Mouse (Mus musculus): Measurements from ENCODE around the gene Rab19. TPM values are rescaled to one million over a fixed set of nuclear protein-coding genes. Genes with fewer than 3 reads are reported as not detected.
"Not testable (repeated sequence)": the region's sequence is repeated elsewhere in the genome, so short reads cannot be mapped to it uniquely, and the experiment has no call there.

The Rab19 gene
- total RNA-seq, 2 experiments from 2014 or later = 0.68 TPM; not detected in 1

GRCm38 (mm10) chr6:39378161-39378835 is 2.7 kb upstream of the Rab19 start:
- not testable (repeated sequence) for ATAC-seq (replicated peaks; ENCODE audit: low FRiP score, poor library complexity, severe bottlenecking)

GRCm38 (mm10) chr6:39379224-39379623 is 1.8 kb upstream of the Rab19 start:
- no peak for ATAC-seq (replicated peaks; ENCODE audit: low FRiP score, poor library complexity, severe bottlenecking)

- no peak for ATAC-seq (replicated peaks; ENCODE audit: low FRiP score, poor library complexity, severe bottlenecking)
These were observed 1.2 kb upstream of the Rab19 start for GRCm38 (mm10) chr6:39379749-39380148.

- no peak for ATAC-seq (replicated peaks; ENCODE audit: low FRiP score, poor library complexity, severe bottlenecking)
These were observed 699 bp upstream of the Rab19 start for GRCm38 (mm10) chr6:39380276-39380675.

- no peak for ATAC-seq (replicated peaks; ENCODE audit: low FRiP score, poor library complexity, severe bottlenecking)
These were observed 9.0 kb downstream of the Rab19 start for GRCm38 (mm10) chr6:39389988-39390387.

GRCm38 (mm10) chr6:39395471-39395870 is 14.5 kb downstream of the Rab19 start:
- ATAC-seq (replicated peaks; ENCODE audit: low FRiP score, poor library complexity, severe bottlenecking) = no peak

GRCm38 (mm10) chr6:39395916-39396315 is 14.9 kb downstream of the Rab19 start:
- ATAC-seq (replicated peaks; ENCODE audit: low FRiP score, poor library complexity, severe bottlenecking) = no peak

GRCm38 (mm10) chr6:39397046-39397445 is 16.1 kb downstream of the Rab19 start:
- ATAC-seq (replicated peaks; ENCODE audit: low FRiP score, poor library complexity, severe bottlenecking) = no peak

GRCm38 (mm10) chr6:39398342-39398741 is 17.4 kb downstream of the Rab19 start:
- ATAC-seq (replicated peaks; ENCODE audit: low FRiP score, poor library complexity, severe bottlenecking) = no peak

- ATAC-seq (replicated peaks; ENCODE audit: low FRiP score, poor library complexity, severe bottlenecking) = no peak
These were observed 19.4 kb downstream of the Rab19 start for GRCm38 (mm10) chr6:39400343-39400742.

- no peak for ATAC-seq (replicated peaks; ENCODE audit: low FRiP score, poor library complexity, severe bottlenecking)
These were observed 22.2 kb downstream of the Rab19 start for GRCm38 (mm10) chr6:39403136-39403535.

- no peak for ATAC-seq (replicated peaks; ENCODE audit: low FRiP score, poor library complexity, severe bottlenecking)
These were observed 25.5 kb downstream of the Rab19 start for GRCm38 (mm10) chr6:39406480-39406879.

GRCm38 (mm10) chr6:39414106-39414505 is 33.1 kb downstream of the Rab19 start:
- ATAC-seq (replicated peaks; ENCODE audit: low FRiP score, poor library complexity, severe bottlenecking) = no peak

- ATAC-seq (replicated peaks; ENCODE audit: low FRiP score, poor library complexity, severe bottlenecking) = 0 out of 2 replicates have a peak, but pooled peaks have one; percentile 43
These were observed 34.8 kb downstream of the Rab19 start for GRCm38 (mm10) chr6:39415762-39416161.

- not testable (repeated sequence) for ATAC-seq (replicated peaks; ENCODE audit: low FRiP score, poor library complexity, severe bottlenecking)
These were observed 35.7 kb downstream of the Rab19 start for GRCm38 (mm10) chr6:39416654-39417053.

GRCm38 (mm10) chr6:39419386-39419850 is 38.4 kb downstream of the Rab19 start:
- no peak for ATAC-seq (replicated peaks; ENCODE audit: low FRiP score, poor library complexity, severe bottlenecking)

- peak; percentile 80 for ATAC-seq (replicated peaks; ENCODE audit: low FRiP score, poor library complexity, severe bottlenecking)
These were observed 39.1 kb downstream of the Rab19 start, which contains the start of gene Mkrn1 for GRCm38 (mm10) chr6:39419851-39420721. Mkrn1 (minus strand) TSS chr6:39420462.

GRCm38 (mm10) chr6:39420867-39421266 is 39.9 kb downstream of the Rab19 start:
- ATAC-seq (replicated peaks; ENCODE audit: low FRiP score, poor library complexity, severe bottlenecking) = no peak

- peak; percentile 23; the same call in 1 of the 2 replicates for ATAC-seq (replicated peaks; ENCODE audit: low FRiP score, poor library complexity, severe bottlenecking)
These were observed 42.2 kb downstream of the Rab19 start for GRCm38 (mm10) chr6:39423130-39423551.

- ATAC-seq (replicated peaks; ENCODE audit: low FRiP score, poor library complexity, severe bottlenecking) = peak; percentile 55
These were observed 42.7 kb downstream of the Rab19 start for GRCm38 (mm10) chr6:39423686-39424085.

GRCm38 (mm10) chr6:39425181-39425580 is 44.2 kb downstream of the Rab19 start:
- ATAC-seq (replicated peaks; ENCODE audit: low FRiP score, poor library complexity, severe bottlenecking) = peak; percentile 36

All from erythroid progenitor cell, adult 5-6 weeks (primary cell).